Mouse (Mus musculus): ENCODE results near the gene Spon1. TPM values are rescaled to one million over a fixed set of nuclear protein-coding genes. Genes with fewer than 3 reads are reported as not detected.
A peak's percentile ranks its signal among the peaks of the same experiment; 100 is the strongest.

The Spon1 gene
- polyA plus RNA-seq, 1 experiment from 2014 or later, result 30.4 TPM

DNA sequence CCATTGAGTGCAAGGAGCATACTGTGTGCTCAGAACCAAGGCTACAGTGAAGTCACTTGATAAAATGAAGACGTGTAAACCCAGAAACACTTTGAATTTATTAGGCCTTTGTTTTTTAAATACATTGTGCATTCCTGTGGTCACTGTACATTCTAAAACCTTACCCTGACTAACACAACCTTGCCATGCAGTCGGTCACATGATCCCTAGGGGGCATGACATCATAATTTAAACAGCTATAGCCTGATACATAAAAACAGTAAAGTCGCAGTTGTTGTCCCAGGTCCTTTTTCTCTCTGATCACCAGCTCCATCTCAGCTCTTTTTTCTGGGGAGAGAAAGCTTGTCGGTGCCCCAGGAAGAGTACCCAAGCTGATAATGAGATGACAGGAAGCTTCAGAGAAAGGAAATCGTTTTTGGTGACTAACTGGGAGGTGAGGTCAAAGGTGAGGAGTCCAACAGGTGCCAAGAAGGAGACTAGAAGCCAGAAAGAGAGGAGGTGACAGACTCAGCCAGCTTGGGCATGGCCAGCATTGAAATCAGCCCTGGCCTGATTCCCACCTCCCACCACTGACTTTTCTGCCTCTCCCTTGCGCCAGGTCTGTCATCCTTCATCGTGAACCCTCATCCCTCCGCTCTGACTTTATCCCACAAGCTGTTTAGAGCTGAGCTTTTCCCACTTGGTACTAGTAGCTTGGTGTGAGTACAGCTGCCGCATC is 246.1 kb downstream of the Spon1 start:
- ATAC-seq (ENCODE audit: insufficient number of reproducible peaks, insufficient read depth, low FRiP score, low TSS enrichment, low read depth), result no peak
- 60% methylated on average over 9 of the region's 9 CpGs for WGBS
- no peaks in the 10 kb centered on the region for H3K9me3 ChIP-seq

GRCm38 (mm10) chr7:114016001-114016949 is 250.5 kb downstream of the Spon1 start:
- Histone ChIP-seq H3K4me2 (no peak overlapping the region), H3K9ac (no peak overlapping the region)
- WGBS, result 77% methylated on average over 8 of the region's 8 CpGs

More for the DNA sequence above, 246.1 kb downstream of the Spon1 start:
- Histone ChIP-seq H3K4me3 (no peak overlapping the region), H3K27me3 (no peaks in the 10 kb centered on the region), H3K9ac (no peak overlapping the region), H3K27ac (no peak overlapping the region), H3K36me3 (no peaks in the 10 kb centered on the region), H3K4me1 (no peaks in the 10 kb centered on the region), H3K4me2 (no peak overlapping the region)

DNA sequence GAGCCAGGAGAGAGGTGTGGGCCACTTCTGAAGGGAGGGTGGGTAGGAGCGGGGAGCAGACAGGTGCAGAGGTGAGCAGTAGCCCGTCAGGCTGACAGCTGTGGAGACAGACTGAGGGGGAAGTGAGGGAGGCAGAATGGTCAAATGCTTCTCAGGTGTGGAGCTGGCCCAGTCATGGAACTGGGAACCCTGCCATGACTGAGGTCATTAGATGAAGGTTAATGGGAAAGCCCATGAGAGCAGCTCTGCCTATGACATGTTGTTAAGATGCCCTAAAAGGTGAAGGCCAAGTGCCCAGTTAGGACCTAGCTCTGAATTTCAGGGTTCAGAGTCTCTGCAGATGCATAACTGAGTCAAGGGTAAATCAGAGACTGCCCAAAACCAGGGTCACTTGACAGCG is 253.1 kb downstream of the Spon1 start:
- Histone ChIP-seq H3K27me3 (no peaks in the 10 kb centered on the region), H3K4me3 (no peak overlapping the region), H3K36me3 (no peaks in the 10 kb centered on the region), H3K27ac (no peak overlapping the region), H3K9ac (no peak overlapping the region), H3K9me3 (no peaks in the 10 kb centered on the region), H3K4me2 (no peak overlapping the region), H3K4me1 (no peaks in the 10 kb centered on the region)
- WGBS, result 74% methylated on average over 3 of the region's 3 CpGs
- ATAC-seq (ENCODE audit: insufficient number of reproducible peaks, insufficient read depth, low FRiP score, low TSS enrichment, low read depth), result no peak

More at GRCm38 (mm10) chr7:114016001-114016949, 250.5 kb downstream of the Spon1 start:
- Histone ChIP-seq H3K4me3 (no peak overlapping the region), H3K36me3 (no peaks in the 10 kb centered on the region), H3K4me1 (no peaks in the 10 kb centered on the region), H3K27ac (no peak overlapping the region), H3K9me3 (no peaks in the 10 kb centered on the region), H3K27me3 (no peaks in the 10 kb centered on the region)
- ATAC-seq (ENCODE audit: insufficient number of reproducible peaks, insufficient read depth, low FRiP score, low TSS enrichment, low read depth), result no peak

- 8% methylated on average over 11 of the region's 11 CpGs for WGBS
- peak overlapping the region; percentile 47 for H3K4me3 ChIP-seq
- H3K4me2 ChIP-seq, result peak overlapping the region; percentile 67
- H3K27ac ChIP-seq, result no peak overlapping the region
- no peaks in the 10 kb centered on the region for H3K27me3 ChIP-seq
- H3K36me3 ChIP-seq, result no peaks in the 10 kb centered on the region
- peak overlapping the region; percentile 64 for H3K9ac ChIP-seq
- no peaks in the 10 kb centered on the region for H3K4me1 ChIP-seq
- no peak for ATAC-seq (ENCODE audit: insufficient number of reproducible peaks, insufficient read depth, low FRiP score, low TSS enrichment, low read depth)
- H3K9me3 ChIP-seq, result no peaks in the 10 kb centered on the region
Measured at GRCm38 (mm10) chr7:114020057-114020703, 254.4 kb downstream of the Spon1 start.

GRCm38 (mm10) chr7:114020704-114021093 is 254.9 kb downstream of the Spon1 start:
- no peak overlapping the region for H3K27ac ChIP-seq
- WGBS, result 3% methylated on average over 11 of the region's 11 CpGs
- ATAC-seq (ENCODE audit: insufficient number of reproducible peaks, insufficient read depth, low FRiP score, low TSS enrichment, low read depth), result no peak

DNA sequence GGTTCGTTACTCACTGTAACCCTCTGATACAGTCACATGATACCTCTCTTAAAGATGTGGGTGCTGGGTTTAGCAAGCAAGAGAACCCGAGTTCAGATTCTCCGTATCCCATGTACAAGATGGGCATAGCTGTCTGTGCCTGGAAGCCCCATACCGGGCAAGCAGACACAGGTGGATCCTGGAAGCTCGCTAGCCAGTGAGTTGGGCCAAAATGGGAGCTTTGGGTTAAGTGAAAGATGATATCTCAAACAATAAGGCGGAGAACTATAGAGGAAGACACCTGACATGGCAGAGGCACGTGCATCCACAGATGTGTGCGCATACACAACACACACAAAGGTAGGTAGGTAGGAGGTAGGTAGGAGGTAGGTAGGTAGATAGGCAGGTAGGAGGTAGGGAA is 261.1 kb downstream of the Spon1 start:
- Histone ChIP-seq H3K4me1 (no peaks in the 10 kb centered on the region), H3K9ac (no peak overlapping the region), H3K27me3 (no peaks in the 10 kb centered on the region), H3K36me3 (no peaks in the 10 kb centered on the region), H3K9me3 (no peaks in the 10 kb centered on the region), H3K4me2 (no peak overlapping the region), H3K27ac (no peak overlapping the region), H3K4me3 (no peak overlapping the region)
- whole genome bisulfite sequencing, result 86% methylated on average over 8 of the region's 8 CpGs
- no peak for ATAC-seq (ENCODE audit: insufficient number of reproducible peaks, insufficient read depth, low FRiP score, low TSS enrichment, low read depth)

More at GRCm38 (mm10) chr7:114020704-114021093, 254.9 kb downstream of the Spon1 start:
- peak overlapping the region; percentile 64 for H3K9ac ChIP-seq
- H3K4me1 ChIP-seq, result no peaks in the 10 kb centered on the region
- H3K27me3 ChIP-seq, result no peaks in the 10 kb centered on the region
- H3K9me3 ChIP-seq, result no peaks in the 10 kb centered on the region
- H3K4me3 ChIP-seq, result peak overlapping the region; percentile 47
- H3K36me3 ChIP-seq, result no peaks in the 10 kb centered on the region
- peak overlapping the region; percentile 67 for H3K4me2 ChIP-seq

GRCm38 (mm10) chr7:114027406-114027805 is 261.6 kb downstream of the Spon1 start:
- H3K4me3 ChIP-seq, result no peak overlapping the region
- H3K27ac ChIP-seq, result no peak overlapping the region
- no peaks in the 10 kb centered on the region for H3K27me3 ChIP-seq
- H3K4me1 ChIP-seq, result no peaks in the 10 kb centered on the region
- WGBS, result 85% methylated on average over 3 of the region's 3 CpGs
- H3K4me2 ChIP-seq, result no peak overlapping the region
- H3K9ac ChIP-seq, result no peak overlapping the region
- H3K36me3 ChIP-seq, result no peaks in the 10 kb centered on the region
- no peak for ATAC-seq (ENCODE audit: insufficient number of reproducible peaks, insufficient read depth, low FRiP score, low TSS enrichment, low read depth)
- no peaks in the 10 kb centered on the region for H3K9me3 ChIP-seq

DNA sequence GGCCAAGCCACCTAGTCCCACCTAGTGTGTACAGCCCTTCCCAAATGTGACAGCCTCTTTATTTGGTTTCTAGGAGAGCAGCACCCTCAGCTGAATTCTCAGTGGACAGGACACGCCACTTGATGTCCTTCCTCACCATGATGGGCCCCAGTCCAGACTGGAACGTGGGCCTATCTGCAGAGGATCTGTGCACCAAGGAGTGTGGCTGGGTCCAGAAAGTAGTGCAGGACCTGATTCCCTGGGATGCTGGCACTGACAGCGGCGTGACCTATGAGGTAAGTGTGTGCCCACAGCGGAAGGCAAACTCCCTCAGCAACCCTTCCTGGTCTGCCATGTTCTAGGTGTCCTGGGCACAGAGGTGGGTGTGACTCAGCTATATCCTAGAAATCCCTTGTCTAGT is 263.0 kb downstream of the Spon1 start:
- Histone ChIP-seq H3K27ac (no peak overlapping the region), H3K4me3 (no peak overlapping the region), H3K9ac (no peak overlapping the region), H3K9me3 (no peaks in the 10 kb centered on the region), H3K4me2 (no peak overlapping the region), H3K36me3 (no peaks in the 10 kb centered on the region), H3K27me3 (no peaks in the 10 kb centered on the region), H3K4me1 (no peaks in the 10 kb centered on the region)
- no peak for ATAC-seq (ENCODE audit: insufficient number of reproducible peaks, insufficient read depth, low FRiP score, low TSS enrichment, low read depth)
- 91% methylated on average over 5 of the region's 5 CpGs for WGBS

GRCm38 (mm10) chr7:114029596-114029995 is 263.8 kb downstream of the Spon1 start:
- H3K9me3 ChIP-seq, result no peaks in the 10 kb centered on the region

DNA sequence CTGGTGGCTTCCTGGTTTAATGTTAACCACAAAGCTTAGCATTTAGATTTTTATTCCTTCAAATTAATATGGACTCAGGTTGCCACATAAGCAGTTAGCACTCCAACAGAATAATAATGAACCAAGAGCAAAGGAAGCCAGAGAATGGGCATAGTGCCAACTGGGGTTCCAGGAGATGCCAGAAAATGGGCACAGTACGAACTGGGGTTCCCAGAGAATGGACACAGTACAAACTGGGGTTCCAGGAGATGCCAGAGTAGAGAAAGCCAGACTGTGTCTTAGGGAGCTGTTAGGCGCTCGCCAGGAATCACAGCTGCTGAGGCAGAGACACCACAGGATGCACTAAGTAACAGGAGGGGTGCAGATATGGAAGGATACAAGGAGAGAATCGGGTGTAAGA is 271.4 kb downstream of the Spon1 start:
- 81% methylated on average over 4 of the region's 4 CpGs for WGBS
- Histone ChIP-seq H3K4me3 (no peak overlapping the region), H3K27me3 (no peaks in the 10 kb centered on the region), H3K4me1 (no peaks in the 10 kb centered on the region), H3K36me3 (peaks cover 14% of the 10 kb centered on the region), H3K4me2 (no peak overlapping the region), H3K9me3 (no peaks in the 10 kb centered on the region), H3K27ac (no peak overlapping the region), H3K9ac (no peak overlapping the region)
- no peak for ATAC-seq (ENCODE audit: insufficient number of reproducible peaks, insufficient read depth, low FRiP score, low TSS enrichment, low read depth)

More at GRCm38 (mm10) chr7:114029596-114029995, 263.8 kb downstream of the Spon1 start:
- Histone ChIP-seq H3K4me1 (no peaks in the 10 kb centered on the region), H3K36me3 (no peaks in the 10 kb centered on the region), H3K4me2 (no peak overlapping the region), H3K9ac (no peak overlapping the region), H3K27ac (no peak overlapping the region), H3K4me3 (no peak overlapping the region), H3K27me3 (no peaks in the 10 kb centered on the region)
- ATAC-seq (ENCODE audit: insufficient number of reproducible peaks, insufficient read depth, low FRiP score, low TSS enrichment, low read depth), result no peak; the same call in 1 of the 2 replicates
- 81% methylated on average over 6 of the region's 6 CpGs for WGBS

- no peak for ATAC-seq (ENCODE audit: insufficient number of reproducible peaks, insufficient read depth, low FRiP score, low TSS enrichment, low read depth)
- 84% methylated on average over 4 of the region's 4 CpGs for WGBS
- H3K27ac ChIP-seq, result no peak overlapping the region
- peaks cover 21% of the 10 kb centered on the region for H3K4me1 ChIP-seq
- H3K9ac ChIP-seq, result no peak overlapping the region
- H3K27me3 ChIP-seq, result no peaks in the 10 kb centered on the region
- H3K36me3 ChIP-seq, result peaks cover 14% of the 10 kb centered on the region
- H3K4me2 ChIP-seq, result no peak overlapping the region
- no peak overlapping the region for H3K4me3 ChIP-seq
- H3K9me3 ChIP-seq, result no peaks in the 10 kb centered on the region
Measured at GRCm38 (mm10) chr7:114041349-114041748, 275.6 kb downstream of the Spon1 start.

Measured in embryonic facial prominence, embryonic 13.5 days (tissue).